Mouse (Mus musculus): ENCODE data around the gene Otog.

DNA sequence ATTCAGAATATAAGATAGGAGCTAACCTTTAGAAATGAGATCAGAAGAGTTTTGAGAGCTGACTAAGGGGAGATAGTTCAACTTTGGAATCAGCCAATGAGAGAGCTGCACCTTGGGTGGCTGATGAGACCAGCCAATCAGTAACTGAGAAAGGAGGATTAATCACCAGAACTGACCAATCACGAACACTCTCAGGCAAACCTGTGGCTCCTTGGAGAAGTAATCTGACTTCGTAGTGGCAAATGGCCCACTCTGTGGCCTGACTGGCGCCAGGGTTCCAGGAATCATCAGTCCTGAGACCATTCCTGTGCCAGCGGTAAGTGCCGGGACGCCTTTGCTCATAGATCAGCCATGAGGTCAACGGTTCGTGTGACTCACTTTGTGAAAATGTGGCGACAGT, 96.6 kb downstream of the Otog start:
- TF ChIP-seq CTCF (IDR thresholded peaks at IDR 0.05; ENCODE audit: low read depth) (no peak), EP300 (IDR thresholded peaks at IDR 0.05; ENCODE audit: low read depth) (no peak)

Data from liver, postnatal 0 days (tissue).